Mouse (Mus musculus) lung, embryonic 16.5 days (tissue): ENCODE results near the gene B3galt5. TPM values are rescaled to one million over a fixed set of nuclear protein-coding genes. Genes with fewer than 3 reads are reported as not detected.

Source experiments
- polyA plus RNA-seq: library from polyadenylated mRNA; unstranded; fragments of >200 nt; fragmentation: Nextera tagmentation; extraction: Ambion mirVana; gene quantifications from 2 replicates; pipeline ENCODE4 v1.2.1, GENCODE M21; 2015

Gene B3galt5
- polyA plus RNA-seq, 1 experiment from 2014 or later, result 2.5 TPM

Other genes with a start within 250 kb of the B3galt5 start
- 64.7 and 67.7 TPM in 2 replicates for gene Psmg1, start 244.8 kb upstream of the B3galt5 start, polyA plus RNA-seq
- gene Brwd1, start 153.3 kb upstream of the B3galt5 start, polyA plus RNA-seq, result 69.7 and 70.3 TPM in 2 replicates
- 506 and 671 TPM in 2 replicates for gene Hmgn1, start 108.1 kb upstream of the B3galt5 start, polyA plus RNA-seq
- 42.0 and 42.2 TPM in 2 replicates for gene Wrb, start 90.4 kb upstream of the B3galt5 start, polyA plus RNA-seq
- gene Lca5l, start 43.5 kb upstream of the B3galt5 start, polyA plus RNA-seq, result 0.93 and 0.96 TPM in 2 replicates
- 16.4 and 20.7 TPM in 2 replicates for gene Sh3bgr, start 35.4 kb upstream of the B3galt5 start, polyA plus RNA-seq
- 0.38 and 0.46 TPM in 2 replicates for gene Itgb2l, start 207.8 kb downstream of the B3galt5 start, polyA plus RNA-seq
- 1.9 and 4.2 TPM in 2 replicates for gene Pcp4, start 231.8 kb downstream of the B3galt5 start, polyA plus RNA-seq